Mouse (Mus musculus) hindbrain, embryonic 13.5 days (tissue): Measurements from ENCODE around the gene Gm28305. TPM values are rescaled to one million over a fixed set of nuclear protein-coding genes. Genes with fewer than 3 reads are reported as not detected.

Source experiments
- ATAC-seq: fragments of 200-750 bp; cut with Nextera tagmentation; 2 replicates; pipeline ENCODE4 v1.8.0; 2017; ENCODE audit warnings: moderate TSS enrichment; ENCODE audit not compliant: low FRiP score
- H3K27ac ChIP-seq: fragments of 300-500 bp; sonication (generic); 2 replicates; pipeline ENCODE4 v1.5.1; 2015; ENCODE audit warnings: inconsistent platforms, mild to moderate bottlenecking, moderate library complexity
- H3K27me3 ChIP-seq: fragments of 300-500 bp; sonication (generic); 2 replicates; pipeline ENCODE4 v1.6.1; 2015; ENCODE audit warnings: mild to moderate bottlenecking, inconsistent platforms
- H3K36me3 ChIP-seq: fragments of 300-500 bp; sonication (generic); 2 replicates; pipeline ENCODE4 v1.6.1; 2015; ENCODE audit warnings: mild to moderate bottlenecking, inconsistent platforms
- H3K4me1 ChIP-seq: fragments of 300-500 bp; sonication (generic); replicated peaks from 2 replicates; pipeline ENCODE4 v1.6.1; 2015; ENCODE audit warnings: inconsistent platforms
- H3K4me2 ChIP-seq: fragments of 300-500 bp; sonication (generic); 2 replicates; pipeline ENCODE4 v1.6.1; 2015; ENCODE audit warnings: inconsistent platforms, mild to moderate bottlenecking, moderate library complexity
- H3K4me3 ChIP-seq: fragments of 300-500 bp; sonication (generic); 2 replicates; pipeline ENCODE4 v1.5.1; 2015; ENCODE audit warnings: mild to moderate bottlenecking, inconsistent platforms
- H3K9ac ChIP-seq: fragments of 300-500 bp; sonication (generic); 2 replicates; pipeline ENCODE4 v1.6.1; 2015; ENCODE audit warnings: mild to moderate bottlenecking, inconsistent platforms
- H3K9me3 ChIP-seq: fragments of 300-500 bp; sonication (generic); 2 replicates; pipeline ENCODE4 v1.6.1; 2016; ENCODE audit warnings: inconsistent platforms
- WGBS: fragments of 180-500 bp; shearing (Covaris S2); methylation state at CpG from one replicate; pipeline ENCODE4 v1.1.7; 2015; 5-methylcytosine and 5-hydroxymethylcytosine counted together
- polyA plus RNA-seq: library from polyadenylated mRNA; unstranded; fragments of >200 nt; fragmentation: Nextera tagmentation; extraction: Ambion mirVana; gene quantifications from 2 replicates; pipeline ENCODE4 v1.2.1, GENCODE M21; 2015

Gm28305 gene
- polyA plus RNA-seq, 1 experiment from 2014 or later, result not detected

DNA sequence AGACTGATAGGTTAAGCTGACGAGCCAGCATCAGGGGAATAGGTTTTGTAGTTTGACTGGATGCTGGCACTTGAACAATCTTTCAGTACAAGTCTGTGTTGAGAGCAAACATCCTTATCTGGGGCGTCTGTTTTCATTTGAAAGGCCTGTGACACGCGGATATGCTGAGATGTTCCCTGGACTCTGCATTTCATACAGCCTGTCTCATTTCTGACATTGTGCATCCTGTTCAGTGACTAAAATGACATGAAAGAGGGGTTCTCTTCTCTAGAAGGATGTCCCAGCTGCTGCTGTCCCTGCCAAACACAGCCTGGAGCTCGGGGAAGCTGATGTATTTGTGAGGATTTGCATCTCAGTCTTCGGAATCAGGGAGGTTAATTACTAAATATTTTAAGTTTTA lies 67.0 kb downstream of the Gm28305 start:
- Histone ChIP-seq H3K36me3 (0 out of 2 replicates have a peak, but pooled peaks cover 3% of the 10 kb centered on the region), H3K27ac (no peak overlapping the region), H3K27me3 (no peaks in the 10 kb centered on the region), H3K4me2 (no peak overlapping the region), H3K4me3 (no peak overlapping the region), H3K9me3 (no peaks in the 10 kb centered on the region), H3K9ac (no peak overlapping the region), H3K4me1 (no peaks in the 10 kb centered on the region)
- 84% methylated on average over 6 of the region's 6 CpGs for WGBS
- ATAC-seq, result no peak

DNA sequence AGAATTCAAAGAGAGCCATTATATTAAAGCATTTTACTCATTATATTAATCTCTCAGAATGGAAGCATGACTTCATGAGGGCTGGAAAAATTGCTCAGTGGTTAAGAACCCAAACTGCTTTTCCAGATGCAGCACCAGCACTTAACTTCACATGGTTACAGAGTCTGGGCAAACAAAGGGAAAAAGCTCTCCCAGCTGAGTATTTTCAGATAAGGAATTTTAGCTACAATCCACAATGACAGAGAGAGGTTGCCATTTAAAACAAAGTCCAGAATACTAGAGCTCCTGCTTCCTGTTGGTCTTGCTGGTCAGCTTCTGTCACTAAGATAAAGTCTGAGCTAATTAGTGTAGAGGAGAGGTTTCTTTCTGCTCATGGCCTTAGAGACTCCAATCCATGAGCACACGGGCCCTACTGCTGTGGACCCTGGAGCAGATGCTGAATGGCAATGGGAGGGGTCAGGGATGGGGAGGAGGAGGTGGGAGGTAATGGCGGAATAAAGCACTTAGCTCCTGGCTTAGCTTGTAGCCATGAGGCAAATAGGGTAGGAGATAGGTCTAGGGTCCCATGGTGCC lies 68.2 kb downstream of the Gm28305 start:
- whole genome bisulfite sequencing, result 75% methylated on average over 2 of the region's 2 CpGs
- H3K4me3 ChIP-seq, result no peak overlapping the region
- H3K4me1 ChIP-seq, result no peaks in the 10 kb centered on the region
- H3K36me3 ChIP-seq, result 0 out of 2 replicates have a peak, but pooled peaks cover 3% of the 10 kb centered on the region
- H3K27ac ChIP-seq, result no peak overlapping the region
- no peak overlapping the region for H3K4me2 ChIP-seq
- H3K27me3 ChIP-seq, result no peaks in the 10 kb centered on the region
- H3K9me3 ChIP-seq, result no peaks in the 10 kb centered on the region
- no peak overlapping the region for H3K9ac ChIP-seq
- no peak for ATAC-seq

DNA sequence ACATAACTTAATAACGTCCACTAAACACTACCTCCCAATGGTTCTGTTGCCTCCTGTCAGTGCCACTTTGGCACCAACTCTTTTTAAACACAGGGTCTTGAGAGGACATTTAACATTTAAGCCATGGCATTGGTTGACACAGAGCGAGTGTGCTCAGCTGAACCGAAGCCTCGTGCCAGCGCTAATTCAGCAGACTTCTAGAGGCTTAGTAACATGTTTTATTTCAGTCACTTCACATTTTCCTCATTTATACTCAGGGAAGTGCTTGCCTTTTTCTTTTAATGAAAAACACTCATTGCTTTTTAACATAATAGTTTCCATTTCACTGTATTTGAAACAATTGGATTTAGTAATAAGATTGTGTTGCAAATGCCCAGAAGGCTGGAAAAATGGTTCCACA lies 68.7 kb downstream of the Gm28305 start:
- ATAC-seq, result no peak
- no peak overlapping the region for H3K4me3 ChIP-seq
- H3K9ac ChIP-seq, result no peak overlapping the region
- no peaks in the 10 kb centered on the region for H3K4me1 ChIP-seq
- H3K27ac ChIP-seq, result no peak overlapping the region
- 94% methylated on average over 5 of the region's 5 CpGs for WGBS
- H3K27me3 ChIP-seq, result no peaks in the 10 kb centered on the region
- no peaks in the 10 kb centered on the region for H3K9me3 ChIP-seq
- H3K36me3 ChIP-seq, result 0 out of 2 replicates have a peak, but pooled peaks cover 3% of the 10 kb centered on the region
- no peak overlapping the region for H3K4me2 ChIP-seq

DNA sequence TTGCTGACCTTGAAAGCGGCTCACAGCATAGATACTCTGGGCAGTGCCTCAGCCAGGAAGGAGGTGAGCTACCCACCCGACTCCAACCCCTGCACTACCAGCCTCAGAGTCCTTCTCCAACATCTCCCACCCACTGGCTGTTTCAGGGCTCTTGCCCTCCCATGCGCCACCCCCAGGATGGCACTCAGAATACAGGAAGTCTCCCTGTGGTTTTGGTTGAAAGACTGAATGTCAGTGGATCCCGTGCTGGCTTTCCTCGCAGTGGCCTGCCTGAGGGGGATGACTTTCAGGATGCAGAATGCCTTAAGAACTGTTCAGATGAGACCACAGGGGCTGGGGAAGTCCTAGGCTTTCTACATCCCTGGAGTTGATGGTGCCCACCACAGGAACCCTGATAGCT lies 82.6 kb downstream of the Gm28305 start:
- no peak overlapping the region for H3K4me2 ChIP-seq
- peak overlapping the region; percentile 72 for H3K27ac ChIP-seq
- no peak overlapping the region for H3K9ac ChIP-seq
- 72% methylated on average over 5 of the region's 5 CpGs for WGBS
- H3K27me3 ChIP-seq, result no peaks in the 10 kb centered on the region
- no peaks in the 10 kb centered on the region for H3K9me3 ChIP-seq
- H3K4me3 ChIP-seq, result no peak overlapping the region
- peaks cover 19% of the 10 kb centered on the region for H3K4me1 ChIP-seq
- no peak for ATAC-seq
- no peaks in the 10 kb centered on the region for H3K36me3 ChIP-seq

DNA sequence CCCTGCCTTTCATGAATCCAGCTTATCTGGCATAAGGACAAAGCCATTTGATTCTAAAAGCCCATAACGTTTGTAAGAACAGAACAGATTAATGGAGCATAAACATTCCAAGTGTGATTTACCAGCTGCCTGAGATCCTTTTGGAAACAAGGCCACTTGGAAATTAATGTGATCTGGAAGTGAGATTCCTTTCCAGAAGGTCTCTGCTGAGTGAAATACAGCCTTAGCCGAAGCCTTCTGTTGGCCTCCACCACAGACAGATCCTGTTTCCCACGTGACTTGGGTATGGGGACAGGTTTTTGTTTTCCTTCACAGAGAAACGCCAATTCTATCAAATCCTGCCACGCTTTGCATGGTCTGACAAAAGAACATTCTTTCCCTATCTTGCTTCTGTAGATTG lies 83.2 kb downstream of the Gm28305 start:
- no peak for ATAC-seq
- H3K4me1 ChIP-seq, result peaks cover 22% of the 10 kb centered on the region
- no peak overlapping the region for H3K9ac ChIP-seq
- H3K9me3 ChIP-seq, result no peaks in the 10 kb centered on the region
- peak overlapping the region; percentile 72 for H3K27ac ChIP-seq
- H3K27me3 ChIP-seq, result no peaks in the 10 kb centered on the region
- H3K36me3 ChIP-seq, result no peaks in the 10 kb centered on the region
- WGBS, result 53% methylated on average over 5 of the region's 5 CpGs
- H3K4me2 ChIP-seq, result no peak overlapping the region
- H3K4me3 ChIP-seq, result no peak overlapping the region

Other genes starting within 250 kb of the Gm28305 start
- gene Nphp3, start 38.1 kb upstream of the Gm28305 start, polyA plus RNA-seq, result 2.9 and 3.9 TPM in 2 replicates
- 65.5 and 67.4 TPM in 2 replicates for gene Uba5, start 22.5 kb downstream of the Gm28305 start, polyA plus RNA-seq
- gene Acad11, start 22.7 kb downstream of the Gm28305 start, polyA plus RNA-seq, result 7.9 and 8.4 TPM in 2 replicates
- gene Ackr4, start 86.3 kb downstream of the Gm28305 start, polyA plus RNA-seq, result 0.47 and 0.69 TPM in 2 replicates
- gene Dnajc13, start 222.3 kb downstream of the Gm28305 start, polyA plus RNA-seq, result 19.3 and 21.4 TPM in 2 replicates